Mouse (Mus musculus) midbrain, embryonic 12.5 days (tissue): ENCODE measurements around the gene Kcna3. TPM values are rescaled to one million over a fixed set of nuclear protein-coding genes. Genes with fewer than 3 reads are reported as not detected.

Source experiments
- ATAC-seq: fragments of 200-750 bp; cut with Nextera tagmentation; 2 replicates; pipeline ENCODE4 v1.8.0; 2017; ENCODE audit warnings: low read depth, moderate TSS enrichment, moderate library complexity; ENCODE audit not compliant: low FRiP score
- H3K27ac ChIP-seq: fragments of 300-500 bp; sonication (generic); replicated peaks from 2 replicates; pipeline ENCODE4 v1.5.1; 2016; ENCODE audit warnings: mild to moderate bottlenecking
- H3K27me3 ChIP-seq: fragments of 300-500 bp; sonication (generic); 2 replicates; pipeline ENCODE4 v1.6.1; 2016; ENCODE audit warnings: mild to moderate bottlenecking
- H3K36me3 ChIP-seq: fragments of 300-500 bp; sonication (generic); 2 replicates; pipeline ENCODE4 v1.6.1; 2016
- H3K4me1 ChIP-seq: fragments of 300-500 bp; sonication (generic); 2 replicates; pipeline ENCODE4 v1.6.1; 2016
- H3K4me2 ChIP-seq: fragments of 300-500 bp; sonication (generic); replicated peaks from 2 replicates; pipeline ENCODE4 v1.6.1; 2016; ENCODE audit warnings: mild to moderate bottlenecking, moderate library complexity
- H3K4me3 ChIP-seq: fragments of 300-500 bp; sonication (generic); 2 replicates; pipeline ENCODE4 v1.5.1; 2016; ENCODE audit warnings: mild to moderate bottlenecking
- H3K9ac ChIP-seq: fragments of 300-500 bp; sonication (generic); replicated peaks from 2 replicates; pipeline ENCODE4 v1.6.1; 2016; ENCODE audit warnings: mild to moderate bottlenecking, moderate library complexity
- H3K9me3 ChIP-seq: fragments of 300-500 bp; sonication (generic); 2 replicates; pipeline ENCODE4 v1.6.1; 2016; ENCODE audit warnings: mild to moderate bottlenecking
- WGBS: fragments of 180-500 bp; shearing (Covaris S2); methylation state at CpG from one replicate; pipeline ENCODE4 v1.1.7; 2016; 5-methylcytosine and 5-hydroxymethylcytosine counted together
- polyA plus RNA-seq: library from polyadenylated mRNA; unstranded; fragments of >200 nt; fragmentation: Nextera tagmentation; extraction: Ambion mirVana; gene quantifications from 2 replicates; pipeline ENCODE4 v1.2.1, GENCODE M21; 2016

Kcna3 gene
- polyA plus RNA-seq, 1 experiment from 2014 or later: 8.9 TPM

DNA sequence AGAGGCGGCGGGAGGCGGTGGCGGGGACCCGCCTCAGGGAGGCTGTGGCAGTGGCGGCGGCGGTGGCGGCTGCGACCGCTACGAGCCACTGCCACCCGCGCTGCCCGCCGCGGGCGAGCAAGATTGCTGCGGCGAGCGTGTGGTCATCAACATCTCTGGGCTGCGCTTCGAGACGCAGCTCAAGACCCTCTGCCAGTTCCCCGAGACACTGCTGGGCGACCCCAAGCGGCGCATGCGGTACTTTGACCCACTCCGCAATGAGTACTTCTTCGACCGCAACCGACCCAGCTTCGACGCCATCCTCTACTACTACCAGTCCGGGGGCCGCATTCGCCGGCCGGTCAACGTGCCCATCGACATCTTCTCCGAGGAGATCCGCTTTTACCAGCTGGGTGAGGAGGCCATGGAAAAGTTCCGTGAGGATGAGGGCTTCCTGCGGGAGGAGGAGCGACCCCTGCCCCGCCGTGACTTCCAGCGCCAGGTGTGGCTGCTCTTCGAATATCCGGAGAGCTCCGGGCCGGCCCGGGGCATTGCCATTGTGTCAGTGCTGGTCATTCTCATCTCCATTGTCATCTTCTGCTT, 580 bp downstream of the Kcna3 start:
- Histone ChIP-seq H3K4me3 (peak overlapping the region; percentile 79), H3K36me3 (no peaks in the 10 kb centered on the region), H3K9me3 (no peaks in the 10 kb centered on the region), H3K27me3 (peaks cover 12% of the 10 kb centered on the region), H3K9ac (peak overlapping the region; percentile 86), H3K27ac (peak overlapping the region; percentile 79), H3K4me1 (peaks cover 53% of the 10 kb centered on the region), H3K4me2 (peak overlapping the region; percentile 88)
- peak; percentile 67; the same call in 1 of the 2 replicates for ATAC-seq
- WGBS: 1% methylated on average over 54 of the region's 55 CpGs

DNA sequence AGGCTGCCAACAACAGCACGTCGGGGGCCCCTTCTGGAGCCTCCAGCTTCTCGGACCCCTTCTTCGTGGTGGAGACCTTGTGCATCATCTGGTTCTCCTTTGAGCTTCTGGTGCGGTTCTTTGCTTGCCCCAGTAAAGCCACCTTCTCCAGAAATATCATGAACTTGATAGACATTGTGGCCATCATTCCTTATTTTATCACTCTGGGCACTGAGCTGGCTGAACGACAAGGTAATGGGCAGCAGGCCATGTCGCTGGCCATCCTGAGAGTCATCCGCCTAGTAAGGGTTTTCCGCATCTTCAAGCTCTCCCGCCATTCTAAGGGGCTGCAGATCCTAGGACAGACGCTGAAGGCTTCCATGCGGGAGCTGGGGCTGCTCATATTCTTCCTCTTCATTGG, 1.1 kb downstream of the Kcna3 start:
- H3K9me3 ChIP-seq: no peaks in the 10 kb centered on the region
- H3K27me3 ChIP-seq: peaks cover 12% of the 10 kb centered on the region
- H3K4me2 ChIP-seq: peak overlapping the region; percentile 88
- no peak overlapping the region for H3K27ac ChIP-seq
- H3K4me1 ChIP-seq: peaks cover 56% of the 10 kb centered on the region
- 56% methylated on average over 12 of the region's 12 CpGs for WGBS
- peak overlapping the region; percentile 79 for H3K4me3 ChIP-seq
- 0 out of 2 replicates have a peak overlapping the region, but pooled peaks have one; percentile 34 for H3K9ac ChIP-seq
- no peak for ATAC-seq
- H3K36me3 ChIP-seq: no peaks in the 10 kb centered on the region

DNA sequence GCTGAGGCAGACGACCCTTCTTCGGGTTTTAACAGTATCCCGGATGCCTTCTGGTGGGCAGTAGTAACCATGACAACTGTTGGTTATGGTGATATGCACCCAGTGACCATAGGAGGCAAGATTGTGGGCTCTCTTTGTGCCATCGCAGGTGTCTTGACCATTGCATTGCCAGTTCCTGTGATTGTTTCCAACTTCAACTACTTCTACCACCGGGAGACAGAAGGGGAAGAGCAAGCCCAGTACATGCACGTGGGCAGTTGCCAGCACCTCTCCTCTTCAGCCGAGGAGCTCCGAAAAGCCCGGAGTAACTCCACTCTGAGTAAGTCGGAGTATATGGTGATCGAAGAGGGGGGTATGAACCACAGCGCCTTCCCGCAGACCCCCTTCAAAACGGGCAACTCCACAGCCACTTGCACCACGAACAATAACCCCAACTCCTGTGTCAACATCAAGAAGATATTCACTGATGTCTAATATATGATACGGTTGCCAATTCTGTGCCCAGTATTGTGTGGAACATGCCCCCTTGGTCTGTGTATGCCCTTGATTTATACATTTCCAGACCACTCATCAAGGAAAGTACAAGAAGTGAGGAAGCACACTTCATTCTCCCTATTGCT, 1.7 kb downstream of the Kcna3 start:
- Histone ChIP-seq H3K4me1 (peaks cover 56% of the 10 kb centered on the region), H3K9ac (no peak overlapping the region), H3K9me3 (no peaks in the 10 kb centered on the region), H3K36me3 (no peaks in the 10 kb centered on the region), H3K4me3 (peak overlapping the region; percentile 79), H3K27ac (no peak overlapping the region), H3K4me2 (peak overlapping the region; percentile 88), H3K27me3 (peaks cover 12% of the 10 kb centered on the region)
- ATAC-seq: no peak
- WGBS: 78% methylated on average over 16 of the region's 16 CpGs

DNA sequence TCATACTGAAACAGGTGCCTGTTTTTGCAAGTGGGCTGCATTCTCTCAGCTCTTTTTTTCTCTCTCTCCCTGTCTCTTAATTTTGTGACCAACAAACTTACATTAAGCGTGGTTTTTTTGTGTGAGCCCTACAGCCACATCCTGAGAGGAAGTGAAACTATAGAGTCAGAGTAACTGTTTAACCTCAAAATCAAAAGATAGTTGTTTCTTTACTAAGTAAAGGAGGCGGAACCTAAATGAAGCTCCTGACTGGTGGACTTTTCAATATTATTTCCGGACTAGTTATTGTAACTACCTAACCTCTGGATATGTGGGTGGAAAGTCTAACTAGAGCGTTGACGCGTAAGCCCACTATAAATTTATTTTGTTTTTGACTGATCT, 2.2 kb downstream of the Kcna3 start:
- Histone ChIP-seq H3K4me3 (peak overlapping the region; percentile 79), H3K9ac (no peak overlapping the region), H3K9me3 (no peaks in the 10 kb centered on the region), H3K27me3 (peaks cover 12% of the 10 kb centered on the region), H3K4me1 (peaks cover 56% of the 10 kb centered on the region), H3K36me3 (no peaks in the 10 kb centered on the region), H3K27ac (no peak overlapping the region), H3K4me2 (peak overlapping the region; percentile 88)
- no peak for ATAC-seq
- WGBS: 88% methylated on average over 6 of the region's 6 CpGs

DNA sequence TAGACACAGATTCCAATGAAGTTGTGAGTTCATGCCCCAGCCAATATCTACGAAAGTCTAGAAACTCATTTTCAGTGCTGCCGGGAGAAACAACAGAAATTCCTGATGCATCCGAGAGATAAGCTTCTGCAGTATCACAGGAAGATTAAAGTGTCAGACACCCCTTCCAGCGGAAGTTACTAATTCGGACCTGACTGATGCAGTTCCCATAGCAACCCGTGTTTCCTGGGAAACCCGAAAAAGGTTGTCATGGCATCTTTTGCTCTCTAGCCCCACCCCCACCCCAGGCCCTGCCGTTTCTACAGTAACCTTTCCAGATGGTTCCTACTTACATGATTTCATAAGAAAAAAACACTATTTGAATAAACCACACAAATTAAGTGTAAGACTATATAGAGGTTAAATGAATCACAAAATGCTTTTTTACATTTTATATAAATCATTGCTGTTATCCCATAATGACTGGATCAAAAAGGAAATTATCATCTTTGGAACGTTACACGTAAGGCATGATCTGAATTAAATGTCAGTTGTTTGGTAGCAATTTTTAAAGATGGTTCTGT, 2.8 kb downstream of the Kcna3 start:
- no peak for ATAC-seq
- H3K9me3 ChIP-seq: no peaks in the 10 kb centered on the region
- 22% methylated on average over 10 of the region's 10 CpGs for WGBS
- H3K9ac ChIP-seq: no peak overlapping the region
- peaks cover 12% of the 10 kb centered on the region for H3K27me3 ChIP-seq
- no peak overlapping the region for H3K27ac ChIP-seq
- H3K4me3 ChIP-seq: peak overlapping the region; percentile 79
- peaks cover 55% of the 10 kb centered on the region for H3K4me1 ChIP-seq
- H3K4me2 ChIP-seq: peak overlapping the region; percentile 88
- H3K36me3 ChIP-seq: no peaks in the 10 kb centered on the region

DNA sequence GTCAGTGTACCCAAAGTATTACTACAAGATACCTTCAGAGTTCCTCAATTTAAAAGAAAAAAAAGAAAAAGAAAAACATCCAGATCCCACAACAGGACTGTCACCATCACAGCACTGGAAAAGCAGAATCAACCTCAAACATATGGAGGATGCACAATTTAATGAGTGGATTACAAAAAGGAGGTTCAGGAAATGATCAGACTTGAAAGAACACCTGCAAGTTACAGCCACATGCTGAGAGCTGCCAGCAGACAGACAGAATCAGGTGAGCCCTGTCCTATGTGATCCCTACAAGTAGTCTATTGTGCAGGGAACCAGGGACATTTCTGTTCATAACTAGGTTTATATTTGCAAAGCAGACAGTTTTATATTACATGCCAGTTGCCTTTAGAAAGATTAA, 3.3 kb downstream of the Kcna3 start:
- peaks cover 50% of the 10 kb centered on the region for H3K4me1 ChIP-seq

DNA sequence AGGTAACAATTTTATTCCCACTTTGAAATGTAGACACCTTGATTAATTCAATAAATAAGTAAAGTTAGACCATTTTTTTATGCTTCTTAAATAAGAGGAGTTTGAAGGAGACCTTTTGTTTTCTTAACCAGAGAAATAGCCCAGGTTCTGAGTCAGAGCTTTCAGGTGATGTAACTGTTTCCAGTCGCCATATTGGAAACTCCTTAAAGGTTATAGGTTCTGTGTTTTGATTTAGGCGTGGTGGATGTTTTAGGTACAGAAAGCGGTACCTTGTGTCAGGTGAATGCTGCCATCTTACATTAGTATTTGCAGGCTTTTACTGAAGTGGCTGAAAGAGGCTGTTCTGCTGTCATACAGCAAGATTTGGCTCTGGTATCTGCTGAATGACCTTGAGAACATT, 4.4 kb downstream of the Kcna3 start:
- Histone ChIP-seq H3K4me3 (peak overlapping the region; percentile 25), H3K9ac (no peak overlapping the region), H3K27me3 (peaks cover 12% of the 10 kb centered on the region), H3K4me2 (peak overlapping the region; percentile 45), H3K4me1 (peaks cover 39% of the 10 kb centered on the region), H3K27ac (no peak overlapping the region), H3K36me3 (no peaks in the 10 kb centered on the region), H3K9me3 (no peaks in the 10 kb centered on the region)
- no peak for ATAC-seq
- WGBS: 92% methylated on average over 3 of the region's 3 CpGs

More for the DNA sequence above, 3.3 kb downstream of the Kcna3 start:
- Histone ChIP-seq H3K27ac (no peak overlapping the region), H3K9ac (peak overlapping the region; percentile 29; the same call in 1 of the 2 replicates), H3K27me3 (peaks cover 12% of the 10 kb centered on the region), H3K4me2 (peak overlapping the region; percentile 88), H3K4me3 (peak overlapping the region; percentile 30), H3K9me3 (no peaks in the 10 kb centered on the region), H3K36me3 (no peaks in the 10 kb centered on the region)
- no peak for ATAC-seq

DNA sequence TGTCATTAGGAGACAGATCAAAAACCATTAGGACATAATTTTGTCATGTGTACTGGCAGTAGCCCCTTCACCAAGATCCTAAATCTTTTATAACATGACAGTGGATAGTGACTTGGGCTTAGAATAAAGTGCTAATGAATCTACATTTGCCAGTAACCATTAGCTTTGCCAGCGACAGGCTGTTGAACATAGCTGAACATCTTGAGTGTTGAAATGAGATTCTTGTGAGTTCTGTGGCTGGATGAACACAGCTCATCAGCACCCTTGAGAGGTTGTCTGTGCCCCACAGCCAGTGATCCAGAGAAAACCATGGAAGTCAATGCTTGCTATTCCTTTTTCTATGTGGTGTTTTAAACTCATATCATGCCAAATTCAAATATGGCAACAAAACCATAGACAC, 5.7 kb downstream of the Kcna3 start:
- H3K4me2 ChIP-seq: peak overlapping the region; percentile 32
- peaks cover 12% of the 10 kb centered on the region for H3K27me3 ChIP-seq
- WGBS: 91% methylated on average over 1 of the region's 1 CpGs
- H3K36me3 ChIP-seq: no peaks in the 10 kb centered on the region
- peaks cover 33% of the 10 kb centered on the region for H3K4me1 ChIP-seq
- no peak for ATAC-seq
- no peaks in the 10 kb centered on the region for H3K9me3 ChIP-seq
- H3K27ac ChIP-seq: no peak overlapping the region
- H3K4me3 ChIP-seq: peak overlapping the region; percentile 7; the same call in 1 of the 2 replicates
- no peak overlapping the region for H3K9ac ChIP-seq

DNA sequence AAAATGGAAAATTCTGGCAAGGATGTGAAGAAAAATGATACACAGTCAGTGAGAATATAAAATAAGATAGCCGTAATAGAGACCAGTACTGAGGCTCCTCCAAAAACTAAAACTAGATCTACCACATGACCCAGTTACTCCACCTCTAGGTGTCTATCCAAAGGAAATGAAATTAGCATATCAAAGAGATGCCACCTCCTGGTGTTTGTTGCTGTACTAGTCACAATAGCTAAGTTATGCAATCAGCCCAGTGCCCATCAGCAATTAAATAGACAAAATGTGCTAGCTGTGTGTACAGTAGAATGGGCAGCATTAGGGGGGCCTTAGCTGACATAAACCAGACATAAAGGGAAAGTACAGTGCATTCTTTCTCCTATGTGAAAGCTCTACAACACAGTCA, 25.5 kb downstream of the Kcna3 start:
- Histone ChIP-seq H3K9ac (no peak overlapping the region), H3K4me2 (no peak overlapping the region), H3K4me1 (0 out of 2 replicates have a peak, but pooled peaks cover 2% of the 10 kb centered on the region), H3K27ac (no peak overlapping the region), H3K36me3 (no peaks in the 10 kb centered on the region), H3K9me3 (no peaks in the 10 kb centered on the region), H3K4me3 (no peak overlapping the region), H3K27me3 (no peaks in the 10 kb centered on the region)
- no peak for ATAC-seq
- 97% methylated on average over 1 of the region's 1 CpGs for WGBS

DNA sequence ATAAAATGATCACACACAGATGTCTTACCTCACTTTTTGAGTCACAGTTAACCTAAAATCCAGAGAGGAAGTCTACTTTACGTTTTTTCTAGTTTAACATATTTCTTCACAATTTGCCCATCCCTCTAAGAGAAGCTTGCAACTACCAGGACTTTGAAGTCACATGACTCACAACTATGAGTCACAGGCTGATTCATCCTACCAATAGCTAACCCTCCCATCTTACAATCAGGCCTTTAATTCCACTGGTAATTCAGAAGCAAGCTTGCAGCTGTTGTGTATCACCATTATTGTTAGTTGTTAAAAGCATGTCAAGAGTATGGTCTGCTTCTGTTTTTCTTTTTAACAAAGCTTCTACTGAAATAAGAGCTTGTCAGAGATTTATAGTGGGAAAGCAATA, 26.8 kb downstream of the Kcna3 start:
- Histone ChIP-seq H3K27me3 (no peaks in the 10 kb centered on the region), H3K4me1 (0 out of 2 replicates have a peak, but pooled peaks cover 2% of the 10 kb centered on the region), H3K9ac (no peak overlapping the region), H3K27ac (no peak overlapping the region), H3K9me3 (no peaks in the 10 kb centered on the region), H3K36me3 (no peaks in the 10 kb centered on the region), H3K4me3 (no peak overlapping the region), H3K4me2 (no peak overlapping the region)
- 84% methylated on average over 1 of the region's 1 CpGs for WGBS
- ATAC-seq: no peak

DNA sequence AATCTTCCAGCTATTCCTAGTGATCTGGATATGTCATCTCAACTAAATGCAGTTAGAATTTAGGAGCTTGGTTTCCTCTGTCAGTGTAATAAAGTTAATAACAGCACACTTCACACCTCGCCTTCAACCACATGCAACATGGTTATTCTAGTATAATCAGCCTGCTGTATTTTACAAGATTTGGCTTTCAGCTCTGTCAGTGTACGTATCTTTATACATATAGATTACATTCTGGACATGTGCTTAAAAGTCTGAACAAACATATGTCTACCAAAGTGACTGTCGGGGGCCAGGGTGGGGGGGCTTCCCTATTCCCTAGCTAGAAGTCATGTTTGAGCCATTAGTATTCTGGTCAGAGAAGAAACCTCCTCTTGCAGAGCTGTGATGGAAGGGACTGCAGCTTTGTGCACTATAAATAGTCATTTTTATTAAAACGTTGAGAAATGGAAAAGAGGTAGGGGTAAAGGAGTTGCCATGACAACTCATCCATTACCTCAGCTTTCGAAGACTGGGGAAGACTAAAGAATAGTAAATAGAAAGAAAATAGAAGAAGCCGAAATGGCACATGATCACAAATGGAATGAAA, 29.6 kb downstream of the Kcna3 start:
- peak; percentile 77 for ATAC-seq
- Histone ChIP-seq H3K27ac (no peak overlapping the region), H3K4me3 (no peak overlapping the region), H3K4me1 (0 out of 2 replicates have a peak, but pooled peaks cover 2% of the 10 kb centered on the region), H3K9ac (no peak overlapping the region), H3K27me3 (no peaks in the 10 kb centered on the region), H3K36me3 (no peaks in the 10 kb centered on the region), H3K4me2 (no peak overlapping the region), H3K9me3 (no peaks in the 10 kb centered on the region)
- WGBS: 55% methylated on average over 6 of the region's 6 CpGs

DNA sequence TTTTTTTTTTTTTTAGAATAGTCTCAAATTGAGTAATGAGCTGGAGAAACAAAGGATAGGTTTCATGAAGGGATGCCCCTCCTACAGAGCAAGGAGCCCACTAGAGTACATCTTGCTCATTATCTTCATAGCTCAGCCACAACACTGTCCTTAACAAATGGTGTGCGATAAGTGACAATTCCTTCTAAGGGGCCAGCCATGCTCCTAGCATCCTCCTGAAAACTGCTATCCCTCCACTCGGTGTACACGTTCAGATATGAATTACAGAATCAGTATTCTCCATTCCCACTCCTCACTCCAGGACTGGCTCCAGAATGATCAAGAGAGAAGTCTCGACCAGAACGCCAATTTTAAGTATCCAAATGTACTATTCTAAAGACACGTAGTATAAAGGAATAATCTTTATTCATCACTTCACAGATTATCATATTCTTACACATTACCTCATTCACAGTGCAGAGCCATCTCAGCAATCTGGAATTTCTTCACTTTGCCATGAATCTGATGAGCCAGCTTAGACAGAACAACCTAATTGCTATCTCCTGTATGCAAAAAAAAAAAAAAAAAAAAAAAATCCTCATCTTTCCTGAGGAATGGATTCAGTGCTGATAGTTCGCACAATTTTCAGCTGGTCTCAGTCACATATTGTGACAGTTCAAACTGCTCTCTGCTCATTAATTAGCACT, 30.3 kb downstream of the Kcna3 start:
- no peaks in the 10 kb centered on the region for H3K36me3 ChIP-seq
- WGBS: 77% methylated on average over 7 of the region's 7 CpGs
- ATAC-seq: no peak
- no peak overlapping the region for H3K4me3 ChIP-seq
- H3K27me3 ChIP-seq: no peaks in the 10 kb centered on the region
- no peak overlapping the region for H3K9ac ChIP-seq
- H3K9me3 ChIP-seq: no peaks in the 10 kb centered on the region
- H3K4me1 ChIP-seq: 0 out of 2 replicates have a peak, but pooled peaks cover 2% of the 10 kb centered on the region
- peak overlapping the region; percentile 39; the same call in 1 of the 2 replicates for H3K27ac ChIP-seq
- no peak overlapping the region for H3K4me2 ChIP-seq
